Mouse (Mus musculus): ENCODE results near the gene Scgb1b12.
"Not testable (repeated sequence)": the region's sequence is repeated elsewhere in the genome, so short reads cannot be mapped to it uniquely, and the experiment has no call there.

The Scgb1b12 gene

DNA sequence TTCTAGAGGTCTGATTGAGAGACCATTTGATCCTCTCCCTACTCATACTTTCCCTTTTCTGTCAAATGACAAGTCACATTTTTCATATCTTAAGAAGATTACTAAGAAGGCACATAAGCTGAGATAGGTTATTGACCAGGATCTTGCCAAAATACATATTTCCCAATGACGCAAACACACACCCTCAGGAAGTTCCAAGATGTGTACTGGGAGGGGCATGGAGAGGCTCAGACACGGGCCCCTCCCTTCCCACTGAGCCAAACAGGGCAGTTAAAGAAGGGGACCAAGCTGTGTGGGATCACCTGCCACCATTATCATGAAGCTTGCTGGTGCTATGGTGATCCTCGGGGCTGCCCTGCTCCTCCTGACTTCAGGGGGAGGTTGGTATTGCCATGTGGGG, at the start of gene Scgb1b12:
TSS of gene Scgb1b12 (plus strand) at position 301 of the 400 bp plus-strand sequence.
- not testable (repeated sequence) for DNase-seq (ENCODE audit: low read depth, low spot score)

DNA sequence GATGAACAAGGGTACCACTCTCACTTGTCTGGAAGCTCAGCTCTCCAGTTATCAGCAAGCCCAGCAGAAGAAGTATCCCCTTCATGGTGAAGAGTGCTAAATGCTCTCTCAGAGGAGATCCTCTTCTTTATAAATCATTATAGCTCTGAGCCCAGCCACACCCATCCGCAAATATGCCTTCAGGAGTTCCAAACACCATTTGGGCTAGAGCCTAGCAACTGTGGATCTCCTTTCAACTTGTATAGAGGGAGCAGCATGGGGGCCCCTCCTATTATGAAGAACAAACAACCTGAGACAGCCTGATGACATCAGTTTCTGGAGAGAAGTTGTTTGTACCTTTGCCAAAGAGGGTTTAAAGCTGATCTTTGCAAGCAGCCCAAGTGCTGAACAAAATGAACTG, 6.8 kb upstream of the Scgb1b12 start, which contains the start of gene Scgb2b12:
TSS of gene Scgb2b12 (minus strand) at position 101 of the 400 bp plus-strand sequence.
- not testable (repeated sequence) for DNase-seq (ENCODE audit: low read depth, low spot score)

Measured in skeletal muscle tissue, adult 2 months (tissue).